Mouse (Mus musculus) mesoderm, embryonic 11.5 days (tissue): ENCODE measurements around the gene Ptpn3.
A peak's percentile ranks its signal among the peaks of the same experiment; 100 is the strongest.

Experiments
- DNase-seq: peaks from one replicate; pipeline ENCODE4 v3.0.0-alpha.2; 2012; ENCODE audit warnings: low read depth, low spot score

Ptpn3 gene

DNA sequence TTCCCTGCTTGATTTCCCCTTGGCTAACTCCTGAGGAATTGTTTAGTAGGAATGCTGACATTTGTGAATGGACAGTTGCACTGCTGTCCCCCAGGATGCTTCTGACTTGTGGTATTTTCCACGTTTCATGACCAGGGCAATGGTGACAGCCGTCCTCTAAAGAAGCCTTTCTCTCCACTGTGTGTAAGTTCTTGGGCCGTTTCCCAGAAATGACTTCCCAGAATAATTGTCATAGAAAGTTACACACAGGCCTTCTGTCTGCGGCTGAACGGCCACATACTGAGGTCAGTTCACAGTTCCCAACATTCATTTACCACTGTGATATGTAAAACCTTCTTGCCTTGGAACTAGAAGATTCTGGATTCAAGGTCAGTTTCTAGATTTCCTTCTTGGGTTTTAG is 129.8 kb downstream of the Ptpn3 start:
- no peak for DNase-seq

DNA sequence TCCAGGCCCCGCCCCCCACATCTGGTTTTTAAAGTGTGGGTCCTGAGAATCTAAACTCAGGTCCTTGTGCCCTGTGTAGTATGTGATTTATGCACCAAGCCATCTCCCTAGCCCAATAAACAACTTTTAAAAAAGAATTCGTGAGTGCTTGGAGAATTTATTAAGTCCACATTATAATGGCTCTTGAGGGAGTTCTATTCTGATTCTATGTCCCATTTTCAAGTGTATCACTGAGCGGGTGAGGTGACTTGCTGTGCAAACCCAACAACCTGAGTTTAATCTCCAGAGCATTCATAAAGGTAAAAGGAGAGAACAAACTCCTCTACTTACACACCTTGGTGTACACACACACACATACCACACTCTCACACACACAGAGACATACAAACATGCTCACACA is 133.0 kb downstream of the Ptpn3 start:
- no peak for DNase-seq

DNA sequence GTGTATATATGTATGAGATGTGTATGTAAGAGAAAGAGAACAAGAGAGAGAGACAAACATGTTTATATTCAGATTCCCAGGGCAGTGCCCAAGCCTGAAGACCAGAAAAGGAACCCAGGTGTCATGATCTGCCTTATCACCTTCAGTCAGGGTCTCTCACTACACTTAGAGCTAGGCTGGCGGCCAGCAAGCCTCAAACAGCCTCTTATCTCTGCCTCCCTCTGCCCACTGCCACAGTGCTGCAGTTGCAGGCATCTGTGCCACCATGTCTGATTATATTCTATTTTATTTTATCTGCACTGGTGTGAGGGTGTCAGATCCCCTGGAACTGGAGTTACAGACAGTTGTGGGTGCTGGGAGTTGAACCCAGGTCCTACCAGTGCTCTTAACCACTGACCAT is 133.4 kb downstream of the Ptpn3 start:
- no peak for DNase-seq

DNA sequence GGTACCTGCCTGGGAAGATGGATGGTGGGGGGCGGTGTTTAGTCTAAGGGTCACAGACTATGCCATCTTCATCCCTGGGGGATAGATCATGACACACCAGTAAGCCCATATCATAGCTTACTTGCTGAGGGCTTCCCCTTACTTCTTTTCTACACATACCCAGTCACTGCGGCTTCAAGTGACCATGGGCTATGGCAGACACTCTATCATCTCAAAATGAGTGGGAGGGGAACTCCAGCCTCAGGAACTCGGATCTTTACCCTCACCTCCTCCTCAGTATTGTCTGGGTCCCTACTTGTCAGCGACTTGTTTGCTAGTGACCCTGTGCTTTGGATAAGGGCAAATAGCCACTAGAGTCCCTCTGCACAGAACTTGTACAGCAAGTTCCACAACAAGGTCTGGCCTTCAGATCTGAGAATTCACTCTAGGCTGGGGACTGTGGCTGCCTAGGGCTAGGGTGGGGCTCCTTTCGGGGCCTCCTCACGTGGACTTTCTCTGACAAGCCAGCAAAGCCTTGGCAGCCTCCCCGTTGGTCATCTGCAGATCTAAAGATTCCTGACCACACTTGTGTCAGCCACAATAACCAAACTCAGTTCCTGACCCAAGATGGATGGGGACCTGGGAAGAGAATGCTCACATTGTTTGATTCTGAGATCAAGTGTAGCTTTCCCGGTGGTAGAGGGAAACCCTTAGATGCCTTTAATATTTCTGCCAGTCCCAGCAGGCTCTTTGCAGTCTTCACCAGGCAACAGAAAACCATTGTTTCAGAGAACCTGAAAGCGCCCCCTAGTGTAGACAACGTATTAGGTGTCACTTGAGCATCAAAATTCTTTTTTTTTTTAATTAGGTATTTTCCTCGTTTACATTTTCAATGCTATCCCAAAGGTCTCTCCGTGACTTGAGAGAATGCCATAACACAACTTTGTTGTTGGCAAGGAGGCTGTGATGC is 134.4 kb downstream of the Ptpn3 start:
- peak; percentile 44 for DNase-seq

DNA sequence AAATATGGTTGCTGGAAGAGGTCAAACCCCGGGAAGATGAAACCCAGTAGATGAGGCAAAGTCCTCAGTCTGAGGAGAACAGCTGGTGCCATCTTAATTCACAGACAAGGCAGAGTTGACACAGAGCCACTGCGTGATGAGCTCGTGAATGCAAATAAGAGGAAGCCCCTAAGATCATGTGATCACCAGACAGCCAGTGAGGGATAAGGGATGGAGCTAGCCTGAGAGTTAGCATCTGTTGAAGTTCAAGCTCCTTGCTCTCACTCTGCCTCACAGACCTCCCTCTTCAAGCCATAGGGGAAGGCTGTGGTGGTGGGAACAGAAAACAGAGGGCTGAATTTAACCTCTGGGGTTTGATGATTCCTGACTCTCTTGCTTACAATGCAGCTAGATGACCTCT is 136.0 kb downstream of the Ptpn3 start:
- no peak for DNase-seq

DNA sequence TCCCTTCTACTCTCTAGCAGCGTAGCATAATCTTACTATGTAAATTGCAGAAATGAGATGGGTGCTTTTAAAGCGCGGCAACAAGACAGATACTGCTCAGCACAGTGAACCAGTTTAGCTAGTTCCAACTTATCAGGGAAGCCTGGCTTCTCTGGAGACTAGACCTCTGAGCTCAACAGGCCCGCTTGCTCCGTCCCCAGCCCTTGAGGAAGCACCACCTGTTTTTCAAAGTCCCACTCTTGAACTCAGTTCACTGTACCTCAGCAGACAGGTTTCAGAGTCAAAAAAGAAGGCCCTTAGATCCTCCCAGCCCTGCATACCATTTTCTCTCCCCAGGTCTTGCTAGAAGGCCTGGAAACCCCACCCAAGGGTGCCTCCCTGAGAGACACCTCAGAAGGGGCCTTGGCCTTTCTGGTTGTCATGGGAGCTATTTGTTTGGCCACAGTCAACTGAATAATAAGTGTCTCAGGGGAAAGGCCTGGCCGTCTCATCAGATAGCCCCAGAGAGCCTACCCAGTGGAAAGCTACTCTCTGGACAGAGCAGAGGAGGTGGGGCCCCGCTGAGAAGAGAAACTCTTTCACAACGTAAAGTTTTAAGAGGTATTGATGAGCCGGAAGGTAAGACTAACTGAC is 136.9 kb downstream of the Ptpn3 start:
- DNase-seq = no peak

DNA sequence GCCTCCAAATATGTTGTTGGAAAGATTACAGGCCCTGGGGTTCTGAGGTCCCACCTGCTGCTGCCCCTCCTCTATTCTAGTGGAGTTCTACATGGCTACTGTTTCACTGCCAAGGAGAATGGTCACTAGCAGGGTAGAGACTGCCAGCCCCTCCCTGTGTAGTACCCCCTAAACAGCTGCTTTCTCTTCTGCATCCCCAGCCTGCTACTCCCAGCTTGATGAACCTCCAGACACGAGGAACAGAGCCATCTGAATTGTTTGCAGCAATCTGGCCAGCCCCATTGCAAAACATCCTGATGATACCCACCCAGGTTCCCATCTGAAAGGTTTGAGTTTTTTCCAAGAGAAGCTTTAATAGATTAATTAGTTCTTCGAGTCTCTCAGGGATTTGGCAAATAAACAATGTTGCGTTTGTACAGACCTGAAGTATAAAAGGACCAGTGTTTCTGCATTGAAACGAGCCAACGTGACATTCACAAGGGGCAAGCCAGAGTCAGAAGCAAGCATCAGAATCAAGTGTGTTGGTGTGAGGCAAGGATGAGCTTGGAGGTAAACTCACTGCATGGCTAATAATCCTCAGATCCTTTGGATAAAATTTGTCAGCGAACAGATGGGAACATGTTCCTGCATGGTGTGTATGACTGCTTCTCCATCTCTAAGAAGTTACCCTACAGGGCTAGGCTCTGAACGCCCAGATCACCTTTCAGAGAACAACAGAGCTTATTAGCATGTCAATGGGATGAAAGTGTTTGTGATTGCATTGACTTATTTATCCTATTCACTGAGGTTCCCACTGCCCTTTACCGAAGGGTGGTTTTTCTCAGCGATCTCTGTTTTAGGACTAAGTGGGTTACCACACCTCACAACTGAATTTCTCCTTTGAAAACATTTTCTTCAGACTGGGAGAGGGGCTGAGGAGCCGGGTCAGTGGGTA is 138.6 kb downstream of the Ptpn3 start:
- DNase-seq = no peak

DNA sequence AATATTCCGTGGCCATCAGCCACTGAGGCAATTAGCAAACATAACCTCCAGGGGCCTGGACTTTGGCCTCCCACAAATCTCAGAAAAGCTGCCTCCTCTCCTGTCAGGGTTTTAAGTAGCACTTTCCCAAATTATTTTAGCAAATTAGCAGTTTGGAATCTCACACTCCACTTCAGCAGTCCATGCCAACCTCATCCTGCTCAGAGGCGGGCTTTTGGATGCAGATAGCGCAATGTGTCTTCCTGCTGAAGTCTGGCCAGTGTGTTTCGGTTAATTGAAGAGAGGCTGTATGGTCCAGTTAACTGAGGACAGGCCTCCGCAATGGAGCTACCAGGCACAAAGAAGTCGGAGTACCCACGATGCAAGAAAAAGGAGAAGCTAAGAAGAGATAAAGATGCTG is 141.1 kb downstream of the Ptpn3 start:
- DNase-seq = no peak

DNA sequence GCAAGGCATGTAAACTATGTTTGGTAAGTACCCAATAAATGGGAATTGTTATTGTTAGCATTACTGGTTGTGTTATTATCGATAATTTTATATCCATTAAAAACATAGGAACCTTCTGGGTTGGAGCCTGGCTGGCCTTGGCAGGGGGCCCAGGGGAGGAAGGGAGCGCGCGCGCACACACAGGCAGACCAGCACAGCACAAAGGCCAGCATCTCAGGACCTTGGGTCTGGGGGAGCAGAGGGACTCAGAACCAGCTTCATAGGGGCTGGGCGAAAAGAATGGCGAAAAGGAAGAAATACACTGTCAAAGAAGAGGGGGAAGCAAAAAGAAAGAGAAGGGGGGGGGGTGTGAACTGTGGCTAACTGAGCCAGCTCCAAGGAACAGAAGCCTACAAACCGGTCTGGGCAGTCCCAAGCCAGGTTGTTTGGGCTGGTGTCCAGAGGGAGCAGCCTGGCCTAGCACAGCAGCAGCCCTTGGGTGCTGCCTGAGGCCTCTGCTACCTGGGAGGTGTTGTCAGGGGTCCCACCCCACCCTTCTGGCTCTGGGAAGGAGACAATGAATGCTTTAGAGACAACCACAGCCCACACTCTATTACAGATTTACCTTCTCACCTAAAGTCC is 145.0 kb downstream of the Ptpn3 start:
- no peak for DNase-seq

DNA sequence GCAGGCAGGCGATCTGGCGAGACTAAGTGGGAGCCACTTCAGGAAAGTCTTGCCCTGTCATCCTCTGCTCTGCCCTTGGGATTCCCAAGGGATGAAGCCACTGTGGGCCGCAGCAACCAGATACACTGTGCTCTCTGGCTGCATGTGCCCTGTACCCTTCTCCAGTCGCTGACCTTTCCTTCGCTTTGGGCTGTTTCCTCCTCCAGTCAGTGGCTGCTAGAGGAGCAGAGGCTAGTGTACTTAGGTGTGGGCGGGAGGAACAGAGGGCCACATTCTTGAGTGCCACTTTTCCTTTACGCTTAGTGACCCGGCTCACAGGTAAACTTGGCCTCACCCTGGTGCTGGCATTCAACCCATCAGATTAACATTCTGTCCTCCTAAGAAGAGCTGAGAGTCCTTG is 147.8 kb downstream of the Ptpn3 start:
- DNase-seq = no peak

DNA sequence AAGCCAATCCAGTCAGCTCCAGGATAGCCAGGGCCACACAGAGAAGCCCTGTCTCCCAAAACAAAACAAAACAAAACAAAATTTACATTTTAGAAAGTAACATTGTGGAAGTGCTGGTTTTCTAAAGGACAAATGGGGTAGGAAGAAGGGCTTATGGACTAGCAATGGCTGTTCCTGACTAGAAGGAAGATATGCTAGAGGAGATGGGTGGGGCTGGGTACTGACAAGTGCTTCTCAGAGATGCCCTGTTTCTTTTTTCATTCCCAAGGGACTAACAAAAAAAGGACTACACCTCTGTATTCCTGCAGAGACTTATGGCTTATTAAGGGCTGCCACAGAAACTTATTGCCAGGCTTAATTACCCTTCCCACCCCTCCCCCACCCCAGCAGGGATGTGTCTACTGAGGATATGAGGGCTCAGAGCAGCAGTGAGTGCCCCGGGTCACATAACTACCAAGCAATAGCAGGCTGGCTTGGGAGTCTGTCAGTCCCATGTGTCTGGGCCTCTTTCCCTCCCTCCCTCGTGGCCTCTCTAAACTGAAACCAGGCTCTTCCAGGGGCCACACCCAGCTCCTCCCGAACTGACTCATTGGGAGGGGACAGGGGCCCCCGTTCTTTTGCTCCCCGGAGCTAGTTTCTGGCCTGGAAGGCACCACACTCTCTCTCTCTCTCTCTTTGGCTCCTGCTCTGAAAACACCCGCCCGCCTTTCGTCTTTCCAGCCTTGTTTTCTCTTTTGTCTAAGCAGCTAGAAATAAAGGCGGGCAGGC is 148.4 kb downstream of the Ptpn3 start:
- no peak for DNase-seq

DNA sequence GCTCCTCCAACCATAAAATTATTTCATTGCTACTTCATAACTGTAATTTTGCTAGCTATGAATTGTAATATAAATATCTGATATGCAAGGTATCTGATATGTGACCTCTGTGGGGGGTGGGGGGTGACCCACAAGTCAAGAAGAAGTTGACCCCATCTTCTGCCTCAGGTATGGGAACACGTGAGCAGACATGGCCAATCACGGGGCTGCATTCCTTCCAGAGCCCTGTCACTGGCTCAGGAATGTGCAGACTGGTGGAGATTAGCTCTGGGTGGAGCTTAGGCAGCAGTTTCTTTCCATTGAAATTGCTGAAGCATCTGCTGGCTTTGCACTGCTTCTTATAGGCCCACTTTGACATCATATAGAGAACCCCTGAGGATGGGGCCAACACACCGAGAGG is 153.5 kb downstream of the Ptpn3 start:
- no peak for DNase-seq

DNA sequence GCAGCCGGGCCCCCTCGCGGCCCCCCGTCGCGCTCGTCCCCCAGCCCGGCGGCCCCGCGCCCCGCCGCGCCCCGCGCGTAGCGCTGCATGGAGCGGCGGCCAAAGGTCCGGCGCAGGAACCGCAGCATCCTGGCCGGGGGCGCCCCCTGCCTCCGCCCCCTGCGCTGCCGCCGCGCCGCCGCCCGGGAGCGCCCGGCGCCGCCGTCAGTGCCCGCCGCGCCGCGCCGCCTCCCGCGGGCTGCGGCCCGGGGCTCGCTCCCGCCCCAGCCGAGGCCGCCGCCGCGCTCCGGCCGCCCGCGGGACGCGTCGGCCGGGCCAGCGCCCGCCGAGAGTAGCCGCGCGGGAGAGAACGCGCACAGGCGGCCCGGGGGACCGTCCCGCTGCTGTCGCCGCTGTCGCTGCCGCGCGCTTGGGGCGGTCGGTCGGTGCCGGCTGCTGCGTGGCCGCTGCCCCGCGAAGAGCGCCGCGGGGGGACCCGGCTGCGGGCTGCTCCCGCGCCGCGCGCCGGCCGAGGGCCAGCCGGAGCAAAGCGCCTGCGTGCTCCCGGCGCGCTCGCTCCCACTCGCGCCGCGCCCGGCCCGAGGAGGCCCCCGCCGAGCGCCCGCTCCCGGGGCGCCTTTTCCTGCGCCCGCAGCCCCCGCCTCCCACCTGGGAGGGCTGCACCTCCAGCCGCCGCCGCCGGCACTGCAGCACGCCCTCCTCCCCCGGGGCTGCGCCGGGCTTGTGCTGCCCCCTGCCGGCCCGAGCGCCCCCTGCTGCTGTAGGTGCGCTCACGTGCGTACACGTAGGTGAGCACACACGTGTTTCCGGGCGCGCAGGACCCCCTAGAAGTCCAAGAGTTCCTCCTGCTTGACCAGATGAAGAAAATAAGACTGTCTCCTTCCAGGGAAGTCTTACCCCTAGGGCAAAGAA is 158.4 kb downstream of the Ptpn3 start, which contains the start of gene Epb41l4b:
Gene Epb41l4b, minus strand, starts transcription at position 412 of the 912 bp plus-strand sequence.
- DNase-seq = peak; percentile 82

DNA sequence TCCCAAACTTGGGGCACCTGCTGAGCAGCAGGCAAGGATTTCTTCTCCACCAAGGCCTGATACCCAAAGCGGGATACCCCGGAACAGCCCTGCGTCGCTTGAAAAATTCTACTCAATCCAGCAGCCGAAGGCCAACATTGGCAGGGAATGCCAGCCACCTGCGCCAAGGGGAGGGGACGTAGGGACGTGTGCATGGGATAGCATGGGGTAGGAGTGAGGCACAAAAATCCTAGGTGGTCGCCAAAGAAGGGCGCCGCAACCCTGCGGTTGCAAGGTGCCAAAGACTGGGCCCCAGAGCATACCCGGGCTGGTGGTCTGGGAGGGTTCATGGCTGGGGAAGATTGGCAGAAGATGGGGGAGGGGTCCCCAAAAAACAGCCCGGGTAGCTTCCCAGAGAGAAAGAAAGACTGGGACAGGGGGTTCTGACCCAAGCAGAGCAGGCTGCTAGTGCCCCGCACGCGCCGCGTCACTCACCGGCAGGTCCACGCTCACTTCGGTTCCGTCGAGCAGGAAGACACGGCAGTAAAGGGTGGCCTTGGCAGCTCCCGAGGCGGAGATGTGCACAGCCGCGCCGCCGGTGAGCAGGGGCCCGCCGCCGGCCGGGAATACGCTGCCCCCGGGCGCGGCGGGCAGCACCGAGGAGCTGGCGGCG is 159.1 kb downstream of the Ptpn3 start:
- no peak for DNase-seq

DNA sequence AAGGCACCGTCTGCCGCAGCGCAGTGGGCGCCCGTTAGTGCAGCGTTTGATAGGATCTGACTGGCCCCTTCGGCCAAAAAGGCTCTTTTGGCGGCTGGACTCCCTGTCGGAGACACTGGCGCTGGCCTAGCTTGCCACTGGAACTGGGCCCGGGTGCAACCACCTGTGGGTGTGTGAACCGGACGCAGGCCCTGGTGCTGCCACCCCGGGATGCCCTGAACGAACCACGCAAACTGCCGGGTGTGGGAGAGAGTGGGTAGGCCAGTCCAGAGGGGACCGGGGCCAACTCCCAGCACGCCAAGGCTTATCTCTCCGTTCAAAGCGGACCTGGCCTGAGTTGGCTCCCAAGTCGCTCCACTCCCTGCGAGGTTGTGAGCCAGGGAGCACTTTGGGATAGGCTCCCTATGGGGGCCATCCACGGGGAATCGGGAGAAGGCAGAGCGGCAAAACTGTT is 159.7 kb downstream of the Ptpn3 start:
- DNase-seq = no peak

DNA sequence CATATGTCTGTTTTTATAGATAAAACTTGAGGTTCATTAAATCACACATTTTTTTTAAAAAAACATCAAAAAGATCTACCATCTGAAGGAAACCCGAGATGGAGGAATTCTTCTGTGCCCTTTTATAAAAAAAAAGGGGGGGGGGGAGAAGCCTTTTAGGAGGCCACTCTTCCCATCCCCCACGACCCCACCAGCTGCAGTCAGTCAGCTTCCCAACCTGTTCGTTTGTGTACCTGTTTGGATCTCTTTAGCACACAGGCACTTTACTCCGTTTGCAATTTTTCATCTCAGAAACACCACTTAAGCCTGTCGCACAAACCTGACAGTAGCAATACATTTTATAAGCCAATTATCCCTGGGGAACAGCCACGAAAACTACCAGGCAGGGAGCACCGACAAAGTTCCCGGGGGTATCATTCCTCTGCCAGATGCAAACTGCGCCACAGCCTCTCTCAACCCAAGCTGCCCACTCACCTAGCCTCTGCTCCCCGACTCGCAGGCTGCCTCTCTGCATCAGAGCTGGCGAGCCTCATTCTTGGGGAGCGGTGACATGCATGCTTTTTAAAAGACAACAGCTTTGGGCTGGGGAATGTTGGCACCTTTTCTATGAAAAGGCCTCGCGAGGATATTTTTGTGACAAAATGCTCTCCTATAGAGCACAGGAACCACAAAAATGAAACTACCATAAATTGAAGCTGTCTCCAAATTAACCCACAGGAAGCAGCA is 160.5 kb downstream of the Ptpn3 start:
- peak; percentile 25 for DNase-seq
